Mouse (Mus musculus): ENCODE measurements at regions not wholly inside any gene's neighbourhood (a gene's known extent, or its start where the extent isn't known, plus 50 kb on each side); places are given as distances from the start of the nearest gene placed in this dataset.

- no peak for TF ChIP-seq CTCF (IDR thresholded peaks at IDR 0.05; ENCODE audit: low read depth)
- no peak for TF ChIP-seq EP300 (IDR thresholded peaks at IDR 0.05; ENCODE audit: low read depth)
Observed at GRCm38 (mm10) chr2:124930719-124931118, 137.2 kb upstream of the Slc24a5 start.
